Mouse (Mus musculus): ENCODE data around the gene Arhgap28. TPM values are rescaled to one million over a fixed set of nuclear protein-coding genes. Genes with fewer than 3 reads are reported as not detected.
A peak's percentile ranks its signal among the peaks of the same experiment; 100 is the strongest.
"Not testable (repeated sequence)": the region's sequence is repeated elsewhere in the genome, so short reads cannot be mapped to it uniquely, and the experiment has no call there.

Arhgap28 gene
- polyA plus RNA-seq, 1 experiment from 2014 or later: 16.5 TPM

DNA sequence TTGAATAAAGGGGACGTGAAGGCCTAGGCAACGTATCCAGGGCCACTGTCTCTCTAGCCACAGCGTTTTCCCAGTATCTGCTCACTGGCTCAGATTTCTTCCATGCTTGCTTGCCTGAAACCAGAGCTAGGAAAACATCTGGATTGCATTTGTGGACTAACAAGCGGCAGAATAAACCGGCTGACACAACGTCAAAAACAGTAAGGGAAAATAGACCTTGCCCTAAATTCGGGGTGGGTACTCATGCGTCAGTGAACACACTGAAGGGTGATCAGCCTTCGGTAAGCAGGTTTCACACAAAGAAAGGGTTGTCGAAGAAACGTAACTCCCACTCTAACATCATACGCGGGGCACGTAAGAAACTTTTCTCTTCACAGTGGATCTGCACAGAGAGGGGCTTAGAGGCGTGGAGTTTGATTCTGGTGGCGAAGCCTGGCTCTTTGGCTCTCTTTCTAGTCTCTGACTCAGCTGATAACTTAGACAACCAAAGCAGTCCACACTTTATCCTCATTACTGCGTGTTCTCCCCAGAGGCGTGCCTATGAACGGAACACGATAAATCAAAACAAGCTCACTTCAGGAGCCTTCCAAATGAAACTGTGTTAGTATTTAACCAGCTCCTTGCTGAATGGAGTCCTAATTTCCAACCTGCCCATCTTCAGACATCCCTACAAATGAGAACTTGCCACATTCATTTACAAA lies 137.2 kb downstream of the Arhgap28 start:
- Histone ChIP-seq H3K36me3 (ENCODE audit: control insufficient read depth, insufficient read depth, low read length) (peaks cover 7% of the 10 kb centered on the region), H3K9me3 (ENCODE audit: control insufficient read depth, low read length) (no peaks in the 10 kb centered on the region), H3K27me3 (replicated peaks; ENCODE audit: control insufficient read depth, insufficient read depth, low read length) (no peaks in the 10 kb centered on the region), H3K4me1 (replicated peaks; ENCODE audit: control insufficient read depth, insufficient read depth, low read length) (no peaks in the 10 kb centered on the region), H3K27ac (ENCODE audit: low read depth, low read length) (no peak overlapping the region), H3K4me2 (no peak overlapping the region), H3K9ac (ENCODE audit: low read depth, low read length) (no peak overlapping the region), H3K4me3 (ENCODE audit: low read depth, low read length) (no peak overlapping the region)
- 76% methylated on average over 20 of the region's 20 CpGs for whole genome bisulfite sequencing
- no peak for DNase-seq (ENCODE audit: low spot score)
- no peak for ATAC-seq (replicated peaks; ENCODE audit: low FRiP score)

DNA sequence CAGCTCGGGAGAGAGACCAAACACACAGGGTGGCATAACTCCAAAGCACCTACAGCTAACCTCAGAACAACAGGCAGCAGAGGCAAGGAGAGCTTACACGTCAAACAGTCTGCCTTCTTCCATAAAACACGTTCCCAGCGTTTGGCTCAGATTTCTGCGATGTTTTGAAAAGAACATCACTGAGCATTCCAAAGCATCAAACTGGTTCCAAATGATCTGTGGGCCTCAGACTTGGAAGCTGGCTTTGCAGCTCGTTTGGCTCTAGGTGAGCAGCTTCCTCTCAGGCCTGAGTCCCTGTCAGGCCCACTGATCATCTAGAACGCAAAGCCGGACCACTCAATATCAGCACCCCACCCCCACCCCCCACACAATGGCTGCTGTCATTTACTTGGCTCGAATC lies 137.9 kb downstream of the Arhgap28 start:
- ATAC-seq (replicated peaks; ENCODE audit: low FRiP score) (no peak), DNase-seq (ENCODE audit: low spot score) (no peak)
- Histone ChIP-seq H3K27ac (ENCODE audit: low read depth, low read length) (no peak overlapping the region), H3K27me3 (replicated peaks; ENCODE audit: control insufficient read depth, insufficient read depth, low read length) (no peaks in the 10 kb centered on the region), H3K9ac (ENCODE audit: low read depth, low read length) (no peak overlapping the region), H3K36me3 (ENCODE audit: control insufficient read depth, insufficient read depth, low read length) (peaks cover 7% of the 10 kb centered on the region), H3K4me3 (ENCODE audit: low read depth, low read length) (no peak overlapping the region), H3K4me2 (no peak overlapping the region), H3K9me3 (ENCODE audit: control insufficient read depth, low read length) (no peaks in the 10 kb centered on the region), H3K4me1 (replicated peaks; ENCODE audit: control insufficient read depth, insufficient read depth, low read length) (no peaks in the 10 kb centered on the region)
- 74% methylated on average over 9 of the region's 9 CpGs for WGBS

DNA sequence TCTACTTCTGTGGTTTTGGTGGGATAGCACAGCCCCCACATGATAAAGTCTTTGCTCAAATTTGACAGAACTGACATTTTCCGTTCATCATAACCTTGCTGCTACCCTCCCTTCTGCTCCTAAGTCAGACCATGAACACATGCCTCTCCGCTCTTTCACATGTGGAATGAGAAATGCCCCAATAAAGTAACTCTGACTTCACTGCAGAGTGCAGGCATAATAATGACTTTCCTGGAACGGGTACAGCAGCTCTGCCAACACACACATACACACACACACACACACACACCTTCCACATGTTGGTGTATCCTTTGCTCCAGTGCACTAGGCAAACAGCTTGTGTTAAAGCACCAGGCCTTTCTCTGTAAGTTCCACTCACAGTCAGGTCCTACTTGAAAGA lies 139.0 kb downstream of the Arhgap28 start:
- 75% methylated on average over 3 of the region's 3 CpGs for WGBS
- H3K4me1 ChIP-seq (replicated peaks; ENCODE audit: control insufficient read depth, insufficient read depth, low read length): no peaks in the 10 kb centered on the region
- H3K9me3 ChIP-seq (ENCODE audit: control insufficient read depth, low read length): no peaks in the 10 kb centered on the region
- peaks cover 7% of the 10 kb centered on the region for H3K36me3 ChIP-seq (ENCODE audit: control insufficient read depth, insufficient read depth, low read length)
- no peaks in the 10 kb centered on the region for H3K27me3 ChIP-seq (replicated peaks; ENCODE audit: control insufficient read depth, insufficient read depth, low read length)
- DNase-seq (ENCODE audit: low spot score) (no peak), ATAC-seq (replicated peaks; ENCODE audit: low FRiP score) (no peak)
- H3K27ac ChIP-seq (ENCODE audit: low read depth, low read length): no peak overlapping the region
- H3K4me3 ChIP-seq (ENCODE audit: low read depth, low read length): no peak overlapping the region
- no peak overlapping the region for H3K4me2 ChIP-seq
- no peak overlapping the region for H3K9ac ChIP-seq (ENCODE audit: low read depth, low read length)

DNA sequence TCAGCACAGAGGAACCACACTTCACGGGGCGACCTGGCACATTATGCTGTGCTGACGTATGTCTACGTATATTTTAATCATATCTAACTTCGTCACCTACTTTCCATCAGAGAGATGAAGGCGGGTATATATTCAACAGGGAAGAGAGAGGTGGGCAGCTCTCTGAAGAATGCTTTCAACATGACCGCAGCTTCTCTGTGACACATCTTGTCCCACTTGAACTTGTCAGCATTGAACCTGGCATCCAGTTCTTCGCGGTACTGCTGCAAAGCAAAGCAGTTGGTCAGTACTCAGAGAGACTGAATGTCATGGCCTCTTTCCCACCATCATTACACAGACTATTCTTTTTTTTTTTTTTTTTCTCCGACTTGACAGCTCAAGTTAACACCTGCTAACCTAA lies 139.6 kb downstream of the Arhgap28 start:
- H3K9ac ChIP-seq (ENCODE audit: low read depth, low read length): no peak overlapping the region
- no peaks in the 10 kb centered on the region for H3K9me3 ChIP-seq (ENCODE audit: control insufficient read depth, low read length)
- H3K4me3 ChIP-seq (ENCODE audit: low read depth, low read length): no peak overlapping the region
- WGBS: 83% methylated on average over 10 of the region's 10 CpGs
- H3K4me1 ChIP-seq (replicated peaks; ENCODE audit: control insufficient read depth, insufficient read depth, low read length): no peaks in the 10 kb centered on the region
- no peak overlapping the region for H3K27ac ChIP-seq (ENCODE audit: low read depth, low read length)
- DNase-seq (ENCODE audit: low spot score): no peak
- no peaks in the 10 kb centered on the region for H3K27me3 ChIP-seq (replicated peaks; ENCODE audit: control insufficient read depth, insufficient read depth, low read length)
- ATAC-seq (replicated peaks; ENCODE audit: low FRiP score): no peak
- peaks cover 7% of the 10 kb centered on the region for H3K36me3 ChIP-seq (ENCODE audit: control insufficient read depth, insufficient read depth, low read length)
- H3K4me2 ChIP-seq: no peak overlapping the region

DNA sequence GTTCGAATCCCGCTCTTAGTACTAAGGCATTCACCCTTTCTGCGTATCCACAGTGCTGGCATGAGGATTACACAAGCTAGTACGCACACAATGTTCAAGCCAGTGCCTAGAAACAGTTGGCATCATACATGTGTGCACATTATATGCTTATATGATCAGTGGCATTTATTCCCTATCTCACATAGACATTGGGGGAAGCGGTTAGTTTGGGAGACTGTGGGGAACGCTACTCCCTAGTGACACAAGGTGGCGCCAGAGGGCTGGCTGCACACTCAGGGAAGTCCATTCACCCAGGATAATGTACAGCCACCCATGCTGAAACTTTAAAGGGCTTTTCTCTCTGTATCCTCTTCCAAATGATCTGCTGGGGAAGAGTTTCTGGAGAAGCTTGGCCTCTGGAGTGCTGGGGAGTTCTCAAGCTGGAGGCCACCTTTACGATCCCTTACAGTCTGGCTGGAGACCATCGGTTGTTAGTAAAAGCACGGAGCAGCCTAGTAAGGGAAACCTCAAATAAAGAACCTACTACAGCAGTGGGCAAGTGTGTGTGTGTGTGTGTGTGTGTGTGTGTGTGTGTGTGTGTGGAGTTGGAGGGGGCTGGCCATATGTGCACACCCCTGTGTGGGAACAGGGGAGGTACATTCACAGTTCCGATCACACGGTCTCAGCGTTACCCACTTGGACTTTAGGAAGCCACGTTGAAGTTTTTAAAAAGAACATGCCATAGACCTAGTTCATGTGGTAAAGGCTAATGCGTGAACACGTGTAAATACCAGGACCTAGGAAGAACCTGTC lies 142.0 kb downstream of the Arhgap28 start:
- H3K4me3 ChIP-seq (ENCODE audit: low read depth, low read length): no peak overlapping the region
- H3K27me3 ChIP-seq (replicated peaks; ENCODE audit: control insufficient read depth, insufficient read depth, low read length): no peaks in the 10 kb centered on the region
- no peak overlapping the region for H3K9ac ChIP-seq (ENCODE audit: low read depth, low read length)
- no peak overlapping the region for H3K27ac ChIP-seq (ENCODE audit: low read depth, low read length)
- H3K9me3 ChIP-seq (ENCODE audit: control insufficient read depth, low read length): no peaks in the 10 kb centered on the region
- H3K4me1 ChIP-seq (replicated peaks; ENCODE audit: control insufficient read depth, insufficient read depth, low read length): no peaks in the 10 kb centered on the region
- ATAC-seq (replicated peaks; ENCODE audit: low FRiP score) (peak; percentile 20), DNase-seq (ENCODE audit: low spot score) (no peak)
- 80% methylated on average over 16 of the region's 16 CpGs for WGBS
- H3K36me3 ChIP-seq (ENCODE audit: control insufficient read depth, insufficient read depth, low read length): peaks cover 5% of the 10 kb centered on the region; the same call in 1 of the 2 replicates
- no peak overlapping the region for H3K4me2 ChIP-seq

DNA sequence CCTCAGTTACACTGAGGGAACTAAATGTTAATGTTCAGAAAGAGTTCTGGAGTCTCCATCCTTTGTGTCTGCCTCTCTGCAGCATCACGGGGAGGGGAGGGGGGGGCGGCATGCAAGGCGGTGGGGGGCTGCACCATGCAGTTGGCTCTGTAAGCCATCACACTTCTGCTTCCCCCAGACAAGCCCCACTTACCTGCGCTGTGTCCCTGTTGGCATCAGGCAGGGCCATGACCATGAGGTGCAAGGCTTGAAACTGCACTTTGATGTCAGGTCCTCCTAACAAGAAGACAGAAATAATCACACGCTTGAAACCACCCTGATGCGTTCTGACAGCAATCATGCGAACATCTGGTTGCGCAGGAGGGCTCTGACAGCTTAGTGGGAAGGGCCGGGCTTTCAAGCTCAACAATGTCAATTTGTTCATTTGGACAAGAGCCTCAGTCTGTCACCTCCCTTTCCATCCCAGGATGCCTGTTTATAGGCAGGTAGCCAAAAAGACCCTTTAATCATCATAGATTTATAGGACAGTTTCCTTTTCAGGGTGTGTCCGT lies 142.8 kb downstream of the Arhgap28 start:
- no peak overlapping the region for H3K27ac ChIP-seq (ENCODE audit: low read depth, low read length)
- H3K4me2 ChIP-seq: no peak overlapping the region
- peaks cover 5% of the 10 kb centered on the region; the same call in 1 of the 2 replicates for H3K36me3 ChIP-seq (ENCODE audit: control insufficient read depth, insufficient read depth, low read length)
- H3K27me3 ChIP-seq (replicated peaks; ENCODE audit: control insufficient read depth, insufficient read depth, low read length): no peaks in the 10 kb centered on the region
- H3K9me3 ChIP-seq (ENCODE audit: control insufficient read depth, low read length): no peaks in the 10 kb centered on the region
- 93% methylated on average over 10 of the region's 10 CpGs for WGBS
- H3K4me3 ChIP-seq (ENCODE audit: low read depth, low read length): no peak overlapping the region
- no peak for DNase-seq (ENCODE audit: low spot score)
- no peak for ATAC-seq (replicated peaks; ENCODE audit: low FRiP score)
- H3K4me1 ChIP-seq (replicated peaks; ENCODE audit: control insufficient read depth, insufficient read depth, low read length): no peaks in the 10 kb centered on the region
- H3K9ac ChIP-seq (ENCODE audit: low read depth, low read length): no peak overlapping the region

DNA sequence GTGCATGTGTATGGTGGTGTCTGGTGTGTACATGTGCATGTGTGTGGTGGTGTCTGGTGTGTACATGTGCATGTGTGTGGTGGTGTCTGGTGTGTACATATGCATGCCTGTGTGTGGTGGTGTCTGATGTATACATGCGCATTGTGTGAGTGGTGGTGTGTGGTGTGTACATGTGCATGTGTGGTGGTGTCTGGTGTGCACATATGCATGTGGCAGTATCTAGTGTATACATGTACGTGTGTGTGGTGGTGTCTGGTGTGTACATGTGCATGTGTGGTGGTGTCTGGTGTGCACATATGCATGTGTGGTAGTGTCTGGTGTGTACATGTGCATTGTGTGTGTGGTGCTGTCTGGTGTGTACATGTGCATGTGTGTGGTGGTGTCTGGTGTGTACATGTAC lies 162.4 kb downstream of the Arhgap28 start:
- H3K4me3 ChIP-seq (ENCODE audit: low read depth, low read length); H3K9me3 ChIP-seq (ENCODE audit: control insufficient read depth, low read length); H3K9ac ChIP-seq (ENCODE audit: low read depth, low read length); H3K27me3 ChIP-seq (replicated peaks; ENCODE audit: control insufficient read depth, insufficient read depth, low read length); DNase-seq (ENCODE audit: low spot score); H3K27ac ChIP-seq (ENCODE audit: low read depth, low read length); ATAC-seq (replicated peaks; ENCODE audit: low FRiP score); H3K4me2 ChIP-seq; H3K4me1 ChIP-seq (replicated peaks; ENCODE audit: control insufficient read depth, insufficient read depth, low read length); H3K36me3 ChIP-seq (ENCODE audit: control insufficient read depth, insufficient read depth, low read length): not testable (repeated sequence)
- 91% methylated on average over 2 of the region's 2 CpGs for WGBS

DNA sequence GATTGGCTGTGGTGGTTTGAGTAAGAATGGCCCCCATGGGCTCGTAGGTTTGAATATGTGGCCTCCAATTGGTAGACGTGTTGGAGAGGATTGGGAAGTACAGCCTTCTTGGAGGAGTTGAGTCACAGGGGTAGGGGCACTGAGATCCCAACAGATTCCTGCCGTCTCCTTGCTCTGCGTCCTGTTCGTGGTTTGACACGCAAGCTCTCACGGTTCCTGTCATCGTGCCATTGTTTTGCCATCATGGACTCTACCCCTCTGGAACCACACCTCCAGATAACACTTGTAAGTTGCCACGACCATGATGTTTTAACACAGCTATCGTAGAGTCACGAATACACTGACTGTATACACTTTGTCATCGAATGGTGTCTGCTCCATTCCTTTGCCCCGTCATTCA lies 165.0 kb downstream of the Arhgap28 start:
- H3K4me2 ChIP-seq: no peak overlapping the region
- 78% methylated on average over 13 of the region's 13 CpGs for WGBS
- H3K9ac ChIP-seq (ENCODE audit: low read depth, low read length): no peak overlapping the region
- H3K4me1 ChIP-seq (replicated peaks; ENCODE audit: control insufficient read depth, insufficient read depth, low read length): no peaks in the 10 kb centered on the region
- no peaks in the 10 kb centered on the region for H3K27me3 ChIP-seq (replicated peaks; ENCODE audit: control insufficient read depth, insufficient read depth, low read length)
- no peaks in the 10 kb centered on the region; the same call in 1 of the 2 replicates for H3K36me3 ChIP-seq (ENCODE audit: control insufficient read depth, insufficient read depth, low read length)
- no peak overlapping the region for H3K27ac ChIP-seq (ENCODE audit: low read depth, low read length)
- DNase-seq (ENCODE audit: low spot score): no peak
- ATAC-seq (replicated peaks; ENCODE audit: low FRiP score): no peak
- H3K9me3 ChIP-seq (ENCODE audit: control insufficient read depth, low read length): no peaks in the 10 kb centered on the region
- no peak overlapping the region for H3K4me3 ChIP-seq (ENCODE audit: low read depth, low read length)

All from liver, embryonic 11.5 days (tissue).